Mouse (Mus musculus) B cell, adult 2 months (primary cell): Measurements from ENCODE around the gene Plscr2.

Experiments used
- DNase-seq, 2 experiments: peaks; one replicate each; pipeline ENCODE4 v3.0.0; 2022

Plscr2 gene

GRCm38 (mm10) chr9:92275486-92276207 lies at the start of gene Plscr2:
Gene Plscr2, plus strand, starts transcription at chr9:92275602.
- no peak for DNase-seq

GRCm38 (mm10) chr9:92226127-92226655 lies 49.2 kb upstream of the Plscr2 start:
- DNase-seq: peak; percentile 6 to 18

- no peak for DNase-seq
Observed at GRCm38 (mm10) chr9:92226795-92227194, 48.6 kb upstream of the Plscr2 start.

GRCm38 (mm10) chr9:92228867-92229832 lies 46.3 kb upstream of the Plscr2 start:
- DNase-seq: no peak

GRCm38 (mm10) chr9:92229833-92230205 lies 45.6 kb upstream of the Plscr2 start:
- no peak for DNase-seq

- no peak for DNase-seq
Observed at GRCm38 (mm10) chr9:92234901-92235458, 40.4 kb upstream of the Plscr2 start.

- no peak for DNase-seq
Observed at GRCm38 (mm10) chr9:92248773-92249446, 26.5 kb upstream of the Plscr2 start.

- no peak for DNase-seq
Observed at GRCm38 (mm10) chr9:92249447-92249852, 26.0 kb upstream of the Plscr2 start, which contains the start of gene Plscr1. Gene Plscr1, plus strand, starts transcription at chr9:92249750.

- DNase-seq: peak; percentile 54 to 59
Observed at GRCm38 (mm10) chr9:92249987-92250772, 25.2 kb upstream of the Plscr2 start.

GRCm38 (mm10) chr9:92252718-92253117 lies 22.7 kb upstream of the Plscr2 start:
- no peak for DNase-seq

GRCm38 (mm10) chr9:92253585-92254321 lies 21.6 kb upstream of the Plscr2 start:
- no peak for DNase-seq

GRCm38 (mm10) chr9:92260481-92261159 lies 14.8 kb upstream of the Plscr2 start:
- no peak for DNase-seq

GRCm38 (mm10) chr9:92265719-92266118 lies 9.7 kb upstream of the Plscr2 start:
- no peak for DNase-seq

GRCm38 (mm10) chr9:92266558-92267171 lies 8.7 kb upstream of the Plscr2 start:
- no peak for DNase-seq

- no peak for DNase-seq
Observed at GRCm38 (mm10) chr9:92267732-92268131, 7.7 kb upstream of the Plscr2 start.

- no peak for DNase-seq
Observed at GRCm38 (mm10) chr9:92269829-92270404, 5.5 kb upstream of the Plscr2 start.

- DNase-seq: no peak
Observed at GRCm38 (mm10) chr9:92270927-92271326, 4.5 kb upstream of the Plscr2 start.

- DNase-seq: no peak
Observed at GRCm38 (mm10) chr9:92272650-92273049, 2.8 kb upstream of the Plscr2 start.

GRCm38 (mm10) chr9:92273271-92273670 lies 2.1 kb upstream of the Plscr2 start:
- no peak for DNase-seq
